Mouse (Mus musculus) gastrocnemius, adult 8-10 months (tissue): ENCODE results near the gene Krt33b. TPM values are rescaled to one million over a fixed set of nuclear protein-coding genes. Genes with fewer than 3 reads are reported as not detected.

Experiments used
- DNase-seq, 2 experiments: peaks; one replicate each; pipeline ENCODE4 v3.0.0; 2022; ENCODE audit warnings: low spot score in 2 of 2
- total RNA-seq, 4 experiments: library from RNA; stranded (reverse); gene quantifications; 2 replicates each; pipeline ENCODE4 v1.2.4; 2022

The Krt33b gene
- total RNA-seq: not detected

DNA sequence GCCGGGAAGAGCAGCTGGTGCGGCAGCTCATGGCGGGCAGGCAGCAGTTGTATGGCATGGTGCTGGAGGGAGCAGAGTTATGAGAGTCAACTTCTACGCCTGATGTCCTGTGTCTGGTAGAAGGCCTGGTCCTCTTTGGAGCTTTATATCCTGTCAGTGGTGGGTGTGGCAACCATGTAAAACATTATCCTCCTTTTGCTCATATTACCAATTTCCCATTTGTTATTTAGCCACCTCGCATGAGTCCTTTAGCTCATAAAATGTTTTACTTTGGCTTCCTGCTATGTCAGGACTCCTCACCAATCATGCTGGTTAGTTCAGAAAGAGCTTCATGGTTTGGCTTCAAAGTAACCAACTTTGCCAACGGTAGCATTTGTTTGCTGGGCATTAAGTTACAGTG, at the start of gene Krt33b:
TSS of gene Krt33b (minus strand) at position 101 of the 400 bp plus-strand sequence.
- no peak for DNase-seq

DNA sequence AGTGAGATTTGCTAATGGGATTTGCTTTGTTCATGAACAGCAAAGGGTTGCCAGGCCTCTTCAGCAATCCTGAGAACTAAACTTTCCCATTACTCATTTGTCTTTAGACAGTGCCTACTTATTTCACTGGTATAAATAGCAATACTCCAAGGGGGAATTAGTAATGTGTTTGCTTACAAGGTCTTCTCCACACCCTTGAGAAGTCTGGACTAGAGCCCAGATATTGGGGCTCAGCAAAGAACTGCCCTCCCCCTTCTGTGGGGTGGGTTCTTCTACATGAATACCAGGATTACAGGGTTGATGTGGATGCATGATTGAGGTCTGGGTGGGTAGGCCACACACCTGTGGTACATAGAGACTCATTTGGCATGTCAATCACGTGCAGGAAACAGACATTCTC, 44.2 kb upstream of the Krt33b start:
- no peak for DNase-seq

DNA sequence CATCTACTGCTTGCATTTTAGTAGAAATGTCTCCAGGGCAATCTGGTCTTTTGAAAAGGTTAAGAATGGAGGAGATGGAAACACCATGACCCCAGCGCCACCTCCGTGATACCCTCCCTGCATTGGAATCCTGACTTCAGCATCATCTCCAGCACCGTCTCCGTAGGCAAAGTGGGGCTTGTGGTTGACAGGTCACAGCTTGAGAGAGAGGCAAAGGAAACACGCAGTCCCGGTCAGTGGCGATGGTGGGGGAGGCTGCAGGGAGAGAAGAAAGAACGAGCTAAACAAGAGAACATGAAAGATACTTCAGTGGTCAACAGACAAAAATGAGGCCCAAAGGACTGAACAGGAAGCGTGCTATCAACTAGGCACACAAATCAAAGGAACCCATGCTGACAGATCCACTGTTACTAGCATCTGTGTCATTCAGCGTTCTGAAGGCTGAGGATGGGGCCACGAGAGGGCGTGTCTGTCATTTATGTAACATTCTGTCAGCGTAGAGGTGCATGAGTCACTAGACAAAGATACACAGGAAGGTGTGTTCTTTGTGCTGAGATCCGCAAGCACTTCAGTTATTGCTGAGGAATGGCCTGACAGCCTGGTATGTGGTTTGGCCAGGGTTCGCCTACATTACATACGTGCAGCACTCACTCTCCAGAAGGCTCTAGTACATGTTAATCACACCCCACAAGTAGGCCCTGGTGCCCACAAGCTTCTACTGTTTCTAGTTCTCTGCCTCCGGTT, 37.8 kb upstream of the Krt33b start:
- no peak for DNase-seq

DNA sequence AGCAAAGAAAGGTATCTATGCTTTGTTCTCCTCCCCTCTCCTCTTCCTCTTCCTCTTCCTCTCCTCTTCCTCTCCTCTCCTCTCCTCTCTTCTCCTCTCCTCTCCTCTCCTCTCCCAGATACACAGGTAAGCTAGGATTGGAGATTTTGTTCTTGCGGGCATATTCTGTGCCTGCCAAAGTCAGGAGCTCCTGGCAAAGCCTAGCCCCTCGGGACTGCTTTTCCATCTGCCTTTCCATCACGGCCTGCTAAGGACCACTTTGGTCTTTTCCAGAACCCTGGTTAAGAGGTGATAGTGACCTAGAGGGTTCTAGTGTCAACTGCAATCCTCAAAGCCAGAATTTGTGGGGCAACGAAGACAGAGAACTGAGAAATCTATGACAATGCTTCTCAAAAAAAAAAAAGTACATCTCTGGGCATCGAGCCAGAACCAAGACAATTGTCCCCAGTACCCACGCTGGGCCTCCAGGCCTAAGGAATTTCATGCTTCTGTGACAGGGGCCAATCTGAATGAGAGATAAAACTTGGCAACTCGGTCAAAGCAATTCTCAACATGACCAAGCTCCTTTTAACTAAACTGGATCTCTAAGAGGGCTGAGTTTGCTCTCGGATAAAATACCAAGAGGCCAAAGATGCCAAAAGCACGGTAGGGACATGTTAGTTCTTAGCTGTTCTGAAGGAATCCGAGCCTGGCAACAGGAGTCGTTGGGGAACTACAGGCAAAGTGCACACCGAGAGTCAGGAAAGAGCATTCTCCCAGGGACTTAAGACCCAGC, 36.8 kb upstream of the Krt33b start:
- no peak for DNase-seq

DNA sequence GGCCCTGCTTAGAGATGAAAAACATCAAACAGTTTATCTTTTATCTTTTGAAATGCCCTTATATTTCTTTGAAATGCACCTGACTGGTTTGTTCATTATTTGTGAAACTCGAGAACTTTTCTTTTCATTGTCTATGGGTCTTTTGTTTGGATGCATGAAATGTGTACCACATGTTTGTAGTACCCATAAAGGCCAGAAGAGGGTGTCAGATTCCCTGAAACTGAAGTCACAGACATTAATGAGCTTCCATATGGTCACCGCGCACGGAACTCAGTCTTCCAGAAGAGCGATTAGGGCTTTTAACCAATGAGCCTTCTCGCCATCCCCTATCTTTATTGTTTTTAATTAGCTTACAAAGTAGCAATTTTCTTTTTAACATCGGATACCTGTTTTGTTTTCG, 29.2 kb upstream of the Krt33b start:
- no peak for DNase-seq

DNA sequence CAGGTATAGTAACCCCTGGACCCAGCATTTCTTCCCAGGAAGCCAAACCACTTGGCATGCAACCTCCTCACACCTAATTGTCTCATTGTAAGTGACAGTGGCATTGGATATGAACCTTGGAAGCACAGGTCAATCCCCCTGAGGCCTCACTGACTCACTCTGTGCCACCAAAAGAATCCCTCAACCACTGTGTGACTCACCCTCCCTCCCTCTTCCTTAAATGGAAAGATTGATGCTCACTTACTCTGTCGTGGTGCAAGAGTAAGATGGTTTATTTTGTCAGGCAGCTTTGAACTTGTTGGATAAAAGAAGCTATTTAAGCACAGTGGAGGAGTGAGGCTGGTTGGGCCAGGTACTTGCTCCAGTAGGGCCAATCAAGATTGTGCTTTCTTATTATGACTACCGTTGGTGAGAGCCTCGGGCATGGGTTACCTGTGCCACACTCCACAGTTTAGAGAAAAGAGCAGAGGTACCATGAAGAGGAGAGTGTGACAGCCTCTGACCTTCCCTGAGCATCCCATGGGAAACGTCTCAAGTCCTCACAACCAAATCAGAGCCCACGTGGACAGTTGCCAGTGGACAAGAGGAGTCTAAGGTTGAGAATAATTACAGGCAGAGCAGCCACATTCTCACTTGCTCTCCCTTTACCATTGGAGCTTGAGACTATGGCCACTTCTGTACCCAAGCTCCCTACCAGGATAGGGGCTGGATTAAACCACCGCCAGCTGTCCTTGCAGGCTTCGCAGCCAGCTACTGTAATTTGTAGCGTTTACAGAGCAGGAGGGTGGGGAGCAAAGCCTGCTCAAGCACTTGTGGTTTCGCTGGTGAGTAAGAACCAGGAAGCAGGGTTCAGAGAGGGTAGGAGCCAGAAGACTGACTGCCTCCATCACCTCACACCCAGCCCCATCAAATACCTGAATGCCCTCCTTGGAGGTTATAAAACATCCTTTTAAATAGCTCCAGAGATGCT, 26.3 kb upstream of the Krt33b start:
- no peak for DNase-seq

DNA sequence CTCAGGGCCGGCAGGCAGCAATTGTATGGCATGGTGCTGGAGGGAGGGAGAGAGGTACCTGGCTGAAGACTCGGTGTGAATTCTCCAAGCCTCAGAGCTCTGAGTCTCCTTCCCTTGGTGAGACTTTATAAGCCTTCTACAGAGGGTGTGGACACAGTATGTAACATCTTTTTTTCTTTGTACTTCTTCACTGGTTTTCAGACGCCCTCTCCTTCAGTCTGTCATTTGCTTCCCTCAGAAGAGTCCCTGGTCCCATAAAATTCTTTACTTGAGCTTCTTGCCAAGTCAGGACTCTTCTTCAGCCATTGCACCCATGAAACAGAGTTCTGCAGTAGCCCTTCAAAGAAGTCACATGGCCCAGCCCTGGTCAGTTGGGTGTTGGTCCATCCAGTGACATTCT, 20.8 kb upstream of the Krt33b start, which contains the start of gene Krt31:
TSS of gene Krt31 (minus strand) at position 101 of the 400 bp plus-strand sequence.
- DNase-seq: no peak

DNA sequence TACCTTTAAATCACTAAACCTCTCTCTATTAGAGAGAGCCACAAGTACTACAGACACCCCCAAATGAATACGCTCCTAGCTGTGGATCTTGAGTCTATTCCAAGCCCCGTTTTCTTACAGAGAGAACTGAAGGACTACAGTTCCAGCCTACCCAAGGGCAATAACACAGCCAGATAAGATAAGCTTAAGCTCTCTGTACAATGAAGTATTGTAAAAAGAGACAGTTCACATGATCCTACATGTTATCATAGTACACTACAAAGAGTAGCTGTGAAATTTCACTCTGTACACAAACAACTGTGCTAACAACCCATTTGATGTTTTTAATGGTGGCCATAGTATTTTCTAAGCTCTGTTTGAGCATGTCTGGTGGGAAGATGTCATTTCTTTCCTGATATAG, 17.5 kb upstream of the Krt33b start:
- no peak for DNase-seq

DNA sequence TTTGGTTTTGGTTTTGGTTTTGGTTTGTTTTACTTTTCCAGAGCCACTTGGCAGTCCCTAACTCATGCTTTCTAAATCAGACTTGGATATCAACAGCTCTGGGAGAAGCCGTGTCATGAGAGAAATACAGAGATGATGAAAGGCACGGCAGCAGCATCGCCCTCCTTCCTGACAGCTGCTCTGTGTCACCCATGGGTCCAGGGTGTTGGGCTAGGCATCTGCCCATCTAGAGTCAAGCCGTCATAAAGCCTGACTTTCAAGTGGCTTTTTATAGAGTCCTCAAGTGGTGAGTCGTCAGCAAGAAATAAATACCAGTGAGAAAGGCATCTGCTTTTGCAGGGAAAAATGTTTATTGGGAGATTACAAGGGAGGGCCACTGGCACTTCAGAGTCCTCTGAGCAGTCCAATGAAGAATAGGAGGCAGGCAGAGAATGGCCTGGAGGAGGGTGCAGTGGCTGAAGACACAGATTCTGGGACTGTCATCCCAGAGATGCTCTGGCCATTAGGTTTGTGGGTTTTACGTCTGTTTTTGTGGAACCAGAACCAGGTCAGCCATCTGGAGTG, 16.7 kb upstream of the Krt33b start:
- DNase-seq: no peak

DNA sequence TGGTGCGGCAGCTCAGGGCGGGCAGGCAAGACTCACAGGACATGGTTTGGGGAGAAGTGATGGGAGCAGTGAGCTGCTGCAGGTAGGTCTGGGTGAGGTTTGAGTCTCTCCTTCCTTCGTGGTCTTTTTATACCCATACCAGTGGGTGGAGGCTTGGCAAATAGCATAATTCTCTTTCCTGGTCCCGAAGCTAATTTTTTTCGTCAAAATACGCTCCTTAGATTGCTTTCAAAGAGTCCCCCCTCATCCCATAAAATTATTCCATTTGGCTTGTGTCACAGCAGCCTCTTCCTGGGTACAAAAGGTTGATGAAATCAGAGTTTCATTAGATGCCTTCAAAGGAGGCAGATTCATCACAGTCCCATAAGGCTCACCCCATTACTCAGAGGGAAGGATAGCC, 11.8 kb upstream of the Krt33b start, which contains the start of gene Krt34:
TSS of gene Krt34 (minus strand) at position 101 of the 400 bp plus-strand sequence.
- no peak for DNase-seq

DNA sequence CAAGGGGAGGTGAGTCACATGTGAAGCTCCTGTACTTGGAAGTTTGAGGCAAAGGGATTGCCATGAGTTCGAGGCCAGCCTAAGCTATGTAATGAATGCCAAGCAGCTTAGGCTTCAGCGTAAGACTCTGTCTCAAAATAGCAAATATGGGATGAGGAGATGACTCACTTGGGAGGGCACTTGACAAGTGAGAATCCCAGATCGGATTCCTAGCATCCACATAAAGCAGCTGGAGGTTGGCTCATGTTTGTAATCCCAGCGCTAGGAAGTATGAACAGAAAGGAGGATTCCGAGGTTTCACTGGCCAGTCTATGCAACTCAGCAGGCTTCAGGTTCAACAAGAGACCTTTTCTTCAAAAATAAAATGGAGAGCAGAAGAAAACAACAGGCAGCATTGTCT, 8.2 kb downstream of the Krt33b start:
- DNase-seq: no peak

DNA sequence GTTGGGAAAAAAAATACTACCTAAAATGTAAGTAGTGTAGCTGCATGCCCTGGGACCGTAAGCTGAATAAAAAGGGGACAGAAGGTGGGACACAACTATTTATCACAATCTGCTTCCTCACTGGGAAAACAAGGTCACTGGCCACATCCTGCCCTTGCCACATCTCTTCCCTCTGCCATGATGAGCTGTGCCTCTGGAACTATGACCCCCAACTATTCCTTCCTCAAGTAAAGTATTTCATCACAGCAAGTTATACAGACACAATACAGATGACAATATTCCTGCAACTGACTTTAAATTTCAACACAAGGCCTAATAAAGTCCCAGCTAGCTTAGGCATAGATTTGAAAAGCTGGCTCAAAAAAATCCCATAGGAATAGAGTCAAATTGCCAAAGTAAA, 10.2 kb downstream of the Krt33b start:
- DNase-seq: no peak

DNA sequence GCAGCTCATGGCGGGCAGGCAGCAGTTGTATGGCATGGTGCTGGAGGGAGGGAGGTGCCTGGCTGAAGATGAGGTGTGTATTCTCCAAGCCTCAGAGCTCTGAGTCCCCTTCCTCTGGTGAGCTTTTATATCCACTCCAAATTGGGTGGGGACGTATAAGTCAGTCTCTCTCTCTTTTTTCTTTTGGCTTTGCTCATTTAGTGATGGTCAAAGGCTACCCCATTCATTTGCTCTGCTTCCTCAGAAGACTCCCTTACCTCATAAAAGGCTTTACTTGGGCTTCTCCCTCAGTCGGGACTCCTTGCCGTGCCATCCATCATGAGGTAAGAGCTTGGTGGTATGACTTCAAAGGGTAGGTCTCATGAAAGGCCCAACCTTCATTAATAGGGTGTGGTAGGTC, 13.6 kb downstream of the Krt33b start, which contains the start of gene Krt33a:
TSS of gene Krt33a (minus strand) at position 101 of the 400 bp plus-strand sequence.
- DNase-seq: no peak

DNA sequence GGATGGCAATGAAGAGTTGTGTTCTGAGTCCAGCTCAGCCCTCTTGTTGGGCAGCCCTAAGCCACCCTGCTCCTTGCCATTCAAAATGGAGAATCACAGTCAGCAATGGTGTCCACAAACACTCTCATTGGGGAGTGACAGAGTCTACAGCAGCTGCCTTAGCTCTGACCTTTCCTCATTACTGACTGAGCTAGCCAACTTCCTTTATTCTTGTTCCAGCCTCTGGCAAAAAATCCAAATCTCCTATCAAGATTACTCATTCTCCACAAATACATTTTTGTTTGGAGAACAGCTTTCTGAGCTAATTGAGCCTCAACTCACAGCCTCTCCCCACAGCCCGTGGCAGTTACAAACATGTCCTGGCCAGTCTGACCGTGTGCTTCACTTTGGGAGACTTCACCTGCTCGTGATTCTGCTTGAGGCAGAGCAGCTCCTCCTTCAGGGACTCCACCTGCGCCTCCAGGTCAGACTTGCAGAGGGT, 15.9 kb downstream of the Krt33b start:
- no peak for DNase-seq

DNA sequence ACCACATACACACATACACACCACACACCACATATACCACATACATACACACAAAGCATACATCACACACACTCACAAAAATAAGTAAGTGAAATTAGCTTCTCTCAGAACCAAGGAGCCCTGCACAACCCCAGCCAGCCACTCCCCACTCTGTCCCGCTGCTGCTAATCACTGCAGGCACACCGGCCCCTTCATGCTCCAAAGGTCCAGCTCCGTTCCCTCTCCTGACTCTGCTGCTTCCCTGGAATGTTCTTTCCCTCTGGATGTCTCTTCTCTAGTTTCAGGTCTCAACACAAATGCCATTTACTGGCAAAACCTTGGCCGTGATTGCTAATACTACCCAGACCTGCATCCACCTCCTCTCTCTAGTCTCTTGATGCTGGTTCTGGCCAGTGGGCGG, 19.0 kb downstream of the Krt33b start:
- DNase-seq: no peak

DNA sequence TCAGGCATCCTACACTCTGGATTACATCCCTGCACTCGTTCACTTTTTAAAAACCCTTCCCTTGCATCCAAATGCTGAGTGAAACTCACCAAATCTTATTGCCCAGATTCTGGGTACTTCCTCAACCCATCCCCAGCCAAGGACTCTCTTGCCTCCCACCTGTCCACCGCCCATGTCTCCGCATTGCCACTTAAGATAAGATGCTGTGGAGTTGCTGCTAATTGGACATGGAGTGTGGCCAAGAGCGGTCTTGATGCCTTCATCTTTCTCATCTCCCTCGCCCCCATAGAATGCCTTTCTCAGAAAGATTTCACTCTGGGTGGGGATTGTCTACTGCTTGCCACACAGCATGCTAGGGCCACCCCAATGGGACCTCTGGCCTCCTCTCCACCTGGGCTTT, 21.3 kb downstream of the Krt33b start:
- DNase-seq: no peak

DNA sequence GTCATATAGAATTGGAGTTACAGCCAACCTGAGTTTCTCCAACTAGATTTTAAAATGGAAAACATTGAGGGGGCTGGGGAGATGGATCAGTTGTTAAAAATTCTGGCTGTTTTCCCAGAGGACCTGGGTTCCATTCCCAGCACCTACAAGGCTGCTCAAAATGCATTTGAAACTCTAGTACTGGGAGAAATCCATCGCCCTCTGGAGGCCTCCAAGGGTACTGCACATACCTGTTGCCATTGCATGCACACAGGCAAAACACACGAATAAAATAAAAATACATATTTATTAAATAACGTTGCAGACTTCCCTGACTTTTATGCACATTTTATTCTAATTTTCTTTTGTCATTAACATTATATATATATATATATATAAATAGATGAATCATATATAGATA, 23.0 kb downstream of the Krt33b start:
- DNase-seq: no peak

DNA sequence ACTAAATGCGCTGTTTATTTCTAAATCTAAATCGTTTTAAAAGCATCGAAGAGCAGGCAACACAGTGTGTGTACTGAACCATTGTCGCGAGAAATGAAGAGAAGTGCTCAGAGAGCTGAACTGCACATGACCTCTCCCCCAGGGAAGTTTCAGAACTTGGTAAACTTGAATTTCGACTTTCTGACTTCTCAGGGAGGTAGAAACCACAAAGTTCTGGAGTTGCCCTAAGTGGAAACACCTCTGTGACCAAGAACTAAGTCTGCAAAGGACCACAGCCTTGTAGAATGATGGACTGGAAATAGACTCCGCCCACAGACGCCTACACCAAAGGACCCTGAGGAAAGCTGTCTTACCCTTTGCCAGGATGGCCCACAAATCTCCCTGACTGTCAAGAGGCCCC, 23.8 kb downstream of the Krt33b start:
- DNase-seq: no peak

DNA sequence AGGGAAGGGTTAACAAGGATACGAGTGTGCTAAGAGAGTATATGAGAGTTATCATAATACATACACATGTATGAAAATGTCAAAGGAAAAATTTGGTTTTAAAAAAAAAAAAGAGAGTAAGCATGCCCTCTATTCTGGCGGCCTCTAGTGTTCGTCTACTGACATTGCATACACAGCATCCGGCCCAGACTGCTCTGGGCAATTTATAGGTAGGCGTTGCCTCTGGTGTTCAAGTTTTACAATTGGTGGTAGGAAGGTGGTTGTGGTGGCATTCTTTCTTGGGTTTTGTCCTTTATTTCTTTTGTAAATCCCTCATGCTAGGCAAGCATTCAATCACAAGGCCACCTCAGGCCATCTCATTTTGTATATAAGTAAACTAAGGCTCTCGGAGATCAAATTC, 24.8 kb downstream of the Krt33b start:
- DNase-seq: no peak

DNA sequence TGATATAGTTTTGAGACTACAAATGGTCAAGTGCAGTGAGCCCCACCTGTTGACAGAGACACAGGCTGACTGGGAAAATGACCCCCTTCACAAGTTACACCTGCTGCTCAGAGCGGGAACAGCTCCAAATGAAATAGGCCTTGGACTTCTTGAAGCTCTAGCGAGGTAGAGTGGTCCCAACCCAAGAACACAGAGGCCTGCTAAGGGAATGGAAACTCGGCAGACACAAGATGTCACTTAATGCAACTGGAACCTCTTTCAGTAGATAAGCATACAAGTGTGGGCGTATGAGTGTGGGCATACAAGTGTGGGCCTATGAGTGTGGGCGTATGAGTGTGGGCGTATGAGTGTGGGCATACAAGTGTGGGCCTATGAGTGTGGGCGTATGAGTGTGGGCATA, 30.6 kb downstream of the Krt33b start:
- DNase-seq: no peak

DNA sequence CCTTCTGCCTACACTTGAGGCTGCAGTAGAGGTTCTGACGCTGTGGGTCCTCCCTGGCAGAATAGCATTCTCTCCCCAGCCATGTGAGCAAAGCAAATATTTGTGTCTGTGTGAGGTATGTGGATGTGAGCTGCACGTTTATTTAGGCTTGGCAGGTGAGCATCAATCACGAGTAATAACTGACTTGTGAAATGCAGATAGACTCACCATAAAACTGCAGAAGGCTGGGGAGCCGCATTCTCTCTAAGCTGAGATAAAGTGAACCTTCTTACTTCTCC, 35.3 kb downstream of the Krt33b start:
- DNase-seq: no peak
